Mouse (Mus musculus) heart, embryonic 16.5 days (tissue): Measurements from ENCODE around the gene Cux1. TPM values are rescaled to one million over a fixed set of nuclear protein-coding genes. Genes with fewer than 3 reads are reported as not detected.

Experiments
- ATAC-seq: fragments of 200-750 bp; cut with Nextera tagmentation; replicated peaks from 2 replicates; pipeline ENCODE4 v1.8.0; 2017; ENCODE audit warnings: moderate number of reproducible peaks; ENCODE audit not compliant: insufficient read depth, low FRiP score; ENCODE audit errors: extremely low read depth
- H3K27ac ChIP-seq: fragments of 300-500 bp; sonication (generic); 2 replicates; pipeline ENCODE4 v1.5.1; 2014; ENCODE audit warnings: mild to moderate bottlenecking, low read length, control low read depth, moderate library complexity
- H3K27me3 ChIP-seq: fragments of 300-500 bp; sonication (generic); 2 replicates; pipeline ENCODE4 v1.6.1; 2014; ENCODE audit warnings: low read length, mixed read lengths; ENCODE audit not compliant: control insufficient read depth, insufficient read depth
- H3K36me3 ChIP-seq: fragments of 300-500 bp; sonication (generic); 2 replicates; pipeline ENCODE4 v1.6.1; 2014; ENCODE audit not compliant: control insufficient read depth, insufficient read depth
- H3K4me1 ChIP-seq: fragments of 300-500 bp; sonication (generic); 2 replicates; pipeline ENCODE4 v1.6.1; 2014; ENCODE audit warnings: low read length, mixed read lengths; ENCODE audit not compliant: control insufficient read depth, insufficient read depth
- H3K4me2 ChIP-seq: fragments of 300-500 bp; sonication (generic); 2 replicates; pipeline ENCODE4 v1.6.1; 2014; ENCODE audit warnings: low read depth, mild to moderate bottlenecking, control low read depth, low read length
- H3K4me3 ChIP-seq: fragments of 300-500 bp; sonication (generic); 2 replicates; pipeline ENCODE4 v1.5.1; 2014; ENCODE audit warnings: mild to moderate bottlenecking, control low read depth, low read length
- H3K9ac ChIP-seq: fragments of 300-500 bp; sonication (generic); 2 replicates; pipeline ENCODE4 v1.6.1; 2014; ENCODE audit warnings: low read length, control low read depth
- H3K9me3 ChIP-seq: fragments of 300-500 bp; sonication (generic); replicated peaks from 2 replicates; pipeline ENCODE4 v1.6.1; 2016; ENCODE audit warnings: low read length; ENCODE audit not compliant: control insufficient read depth
- whole genome bisulfite sequencing: fragments of 180-500 bp; shearing (Covaris S2); extraction: QIAGEN DNeasy Blood & Tissue Kit; methylation state at CpG from one replicate; pipeline ENCODE4 v1.1.7; 2014; 5-methylcytosine and 5-hydroxymethylcytosine counted together
- polyA plus RNA-seq: library from polyadenylated mRNA; unstranded; fragments of >200 nt; fragmentation: Nextera tagmentation; extraction: Ambion mirVana; gene quantifications from 2 replicates; pipeline ENCODE4 v1.2.1, GENCODE M21; 2015

Cux1 gene
- polyA plus RNA-seq, 1 experiment from 2014 or later = 89.0 TPM

DNA sequence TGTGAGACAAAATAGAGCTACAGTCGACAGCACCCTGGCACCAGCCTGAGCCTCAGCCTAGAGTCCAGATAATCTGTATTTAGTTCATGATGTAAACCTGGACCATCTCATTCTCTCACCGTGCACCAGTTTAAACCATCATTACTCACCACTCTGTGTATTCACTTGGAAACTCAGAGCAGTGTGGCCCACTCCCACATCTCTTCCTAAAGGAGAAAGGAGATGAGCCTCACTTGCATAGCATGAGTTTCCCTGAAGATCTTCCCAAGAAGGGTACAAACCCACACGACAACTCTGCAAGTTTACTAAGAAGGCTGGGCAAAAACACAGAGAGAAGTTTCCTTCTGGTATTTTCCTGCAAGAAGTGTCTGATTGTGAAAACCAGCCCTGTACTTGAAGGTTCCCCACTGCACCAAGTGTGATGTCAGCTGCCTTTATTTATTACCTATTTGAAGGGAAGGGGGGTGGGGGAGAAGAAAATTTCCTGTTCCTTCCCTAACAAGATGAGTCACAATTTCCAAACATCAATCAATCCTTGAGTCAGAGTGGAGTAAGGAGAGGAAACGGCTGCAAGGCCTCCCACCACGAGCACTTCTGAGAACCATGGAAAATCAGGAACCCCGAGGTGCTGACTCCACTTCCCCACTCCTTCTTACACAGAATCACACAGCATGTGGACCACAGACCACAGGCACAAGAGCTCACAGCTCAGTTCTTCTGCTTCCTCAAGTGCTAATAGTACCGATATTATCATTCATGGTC is 109.0 kb downstream of the Cux1 start:
- H3K27me3 ChIP-seq = no peaks in the 10 kb centered on the region
- ATAC-seq = no peak
- H3K4me3 ChIP-seq = no peak overlapping the region
- peak overlapping the region; percentile 40; the same call in 1 of the 2 replicates for H3K9ac ChIP-seq
- H3K4me1 ChIP-seq = peaks cover 62% of the 10 kb centered on the region
- no peak overlapping the region for H3K4me2 ChIP-seq
- peak overlapping the region; percentile 77 for H3K27ac ChIP-seq
- peaks cover 2% of the 10 kb centered on the region; the same call in 1 of the 2 replicates for H3K36me3 ChIP-seq
- no peaks in the 10 kb centered on the region for H3K9me3 ChIP-seq
- 30% methylated on average over 7 of the region's 7 CpGs for WGBS

DNA sequence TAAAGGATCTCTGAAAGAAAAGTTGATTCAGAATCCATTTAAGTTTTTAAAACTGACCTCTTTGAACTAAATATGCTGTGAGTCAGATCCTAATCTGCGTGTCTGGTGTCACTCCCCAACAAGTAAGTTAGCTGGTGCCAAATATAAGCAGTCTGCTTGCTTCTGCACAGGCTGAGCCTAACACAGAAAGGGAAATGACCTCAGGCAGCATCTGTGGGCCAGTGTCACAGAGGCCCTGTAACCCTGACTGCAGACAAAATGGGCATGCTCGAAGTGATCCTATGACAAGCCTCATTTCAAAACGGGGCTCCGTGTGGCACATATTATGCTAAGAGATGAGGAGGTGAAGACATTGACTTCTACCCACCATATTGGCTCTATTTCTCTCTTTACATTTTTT is 110.9 kb downstream of the Cux1 start:
- Histone ChIP-seq H3K9ac (no peak overlapping the region), H3K9me3 (no peaks in the 10 kb centered on the region), H3K4me3 (no peak overlapping the region), H3K36me3 (peaks cover 2% of the 10 kb centered on the region; the same call in 1 of the 2 replicates), H3K27ac (no peak overlapping the region), H3K4me1 (peaks cover 45% of the 10 kb centered on the region), H3K27me3 (no peaks in the 10 kb centered on the region), H3K4me2 (no peak overlapping the region)
- no peak for ATAC-seq
- 55% methylated on average over 4 of the region's 4 CpGs for WGBS

DNA sequence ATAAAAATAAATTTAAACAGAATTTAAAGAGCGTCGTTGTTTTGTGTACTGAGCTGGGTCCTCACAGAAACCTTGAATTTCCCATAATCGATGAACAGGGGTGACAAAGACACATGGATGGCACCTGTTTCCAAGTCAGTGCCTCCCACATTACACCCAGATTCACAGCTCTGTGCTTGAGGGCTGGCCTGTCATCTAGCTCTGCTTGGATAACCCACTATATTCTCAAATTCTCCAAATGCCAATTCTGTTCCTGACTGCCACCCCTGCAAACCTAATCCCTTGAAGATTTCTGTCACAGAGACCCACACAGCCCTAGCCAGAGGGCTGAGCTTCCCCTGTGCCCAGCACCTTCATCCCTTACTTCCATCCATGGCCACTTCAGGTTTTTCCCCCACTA is 114.6 kb downstream of the Cux1 start:
- Histone ChIP-seq H3K9me3 (no peaks in the 10 kb centered on the region), H3K4me3 (no peak overlapping the region), H3K9ac (no peak overlapping the region), H3K27me3 (no peaks in the 10 kb centered on the region), H3K27ac (no peak overlapping the region), H3K4me1 (peaks cover 14% of the 10 kb centered on the region), H3K4me2 (no peak overlapping the region), H3K36me3 (no peaks in the 10 kb centered on the region)
- 94% methylated on average over 3 of the region's 3 CpGs for WGBS
- no peak for ATAC-seq

DNA sequence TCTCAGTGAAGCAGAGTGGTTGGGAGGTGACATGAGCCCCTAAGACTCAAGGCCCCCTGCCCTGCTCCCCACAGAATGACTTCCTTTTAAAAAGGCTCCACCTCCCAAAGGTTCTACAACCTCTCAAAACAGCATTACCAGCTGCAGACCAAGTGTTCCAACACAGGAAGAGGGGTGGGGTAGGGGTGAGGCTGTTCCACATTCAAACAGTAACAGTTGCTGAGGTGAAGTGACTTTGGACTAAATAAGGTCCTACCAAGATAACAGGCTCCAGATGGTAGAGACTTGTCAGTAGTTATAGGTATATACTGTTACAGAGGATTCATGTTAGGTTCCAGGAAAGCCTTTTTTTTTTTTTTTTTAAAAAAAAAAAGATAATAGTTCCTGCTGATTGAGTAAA is 117.5 kb downstream of the Cux1 start:
- Histone ChIP-seq H3K4me2 (no peak overlapping the region), H3K4me1 (peaks cover 14% of the 10 kb centered on the region), H3K36me3 (no peaks in the 10 kb centered on the region), H3K9ac (no peak overlapping the region), H3K9me3 (no peaks in the 10 kb centered on the region), H3K4me3 (no peak overlapping the region), H3K27ac (no peak overlapping the region; the same call in 1 of the 2 replicates), H3K27me3 (no peaks in the 10 kb centered on the region)
- ATAC-seq = peak; percentile 33

DNA sequence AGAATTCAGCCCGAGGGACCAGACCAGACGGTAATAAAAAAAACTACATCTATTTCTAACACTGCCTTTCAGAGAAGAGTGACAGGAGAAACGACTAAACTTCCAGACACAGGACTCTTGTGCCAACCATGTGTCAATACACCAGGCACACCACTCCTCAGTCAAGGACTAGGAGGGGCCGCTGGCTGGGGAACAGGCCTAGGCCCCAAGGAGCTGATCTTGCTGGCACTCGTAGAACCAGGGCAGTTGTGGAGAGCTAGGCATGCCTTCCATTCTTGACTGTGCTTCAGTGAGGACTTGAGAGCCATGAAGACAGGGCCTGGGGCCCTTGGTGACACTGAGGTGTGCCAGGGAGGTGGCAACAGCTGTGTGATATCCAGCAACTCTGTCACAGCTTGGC is 121.3 kb downstream of the Cux1 start:
- Histone ChIP-seq H3K9me3 (no peaks in the 10 kb centered on the region), H3K9ac (no peak overlapping the region), H3K4me2 (no peak overlapping the region), H3K4me3 (no peak overlapping the region), H3K4me1 (peaks cover 28% of the 10 kb centered on the region), H3K27ac (peak overlapping the region; percentile 81), H3K36me3 (no peaks in the 10 kb centered on the region), H3K27me3 (no peaks in the 10 kb centered on the region)
- 38% methylated on average over 5 of the region's 5 CpGs for WGBS
- ATAC-seq = peak; percentile 58

DNA sequence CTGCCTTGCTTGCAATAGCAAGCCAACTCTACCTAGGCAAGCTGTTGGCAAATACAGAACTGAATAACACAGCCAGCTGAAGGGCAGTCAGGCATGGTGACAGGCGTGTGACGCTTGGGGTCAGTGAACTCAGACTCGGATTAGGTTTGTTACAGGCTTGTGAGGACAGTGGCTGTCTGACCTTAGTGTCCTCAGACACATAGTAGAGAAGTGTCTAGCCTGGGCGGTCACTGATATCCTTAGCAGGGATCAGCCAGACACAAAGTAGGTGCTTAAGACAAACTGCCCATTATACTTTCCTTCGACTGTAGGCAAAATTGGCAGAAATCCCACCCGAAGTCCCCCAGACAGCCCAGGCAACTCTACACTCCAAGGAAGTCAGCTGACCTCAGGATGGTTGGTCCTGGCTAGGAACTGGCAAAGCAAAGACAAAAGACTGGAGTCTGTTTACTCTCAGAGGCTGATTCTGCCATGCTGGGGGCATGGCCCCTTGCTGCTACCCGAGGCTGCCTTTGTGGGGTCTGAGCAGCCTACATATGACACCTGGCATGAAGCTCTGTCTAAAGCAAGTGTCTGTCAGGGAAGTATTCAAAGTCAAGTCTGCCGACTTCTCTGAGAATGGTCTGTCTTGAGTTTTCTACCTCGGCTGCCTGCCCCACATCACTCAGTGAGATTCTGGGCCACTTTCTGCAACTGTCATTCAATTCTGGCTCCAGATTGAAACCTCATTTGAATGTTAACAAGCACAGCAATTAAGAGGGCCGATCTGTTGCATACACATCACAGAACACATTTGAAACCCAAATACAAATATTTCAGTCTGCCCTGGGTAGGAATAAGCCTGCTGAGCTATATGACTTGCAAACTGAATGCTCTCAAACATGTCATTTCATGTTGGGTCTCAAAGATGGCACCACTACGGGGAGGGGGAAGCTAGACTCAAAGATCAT is 124.8 kb downstream of the Cux1 start:
- peak; percentile 50 for ATAC-seq
- Histone ChIP-seq H3K4me3 (no peak overlapping the region), H3K9ac (no peak overlapping the region), H3K27ac (peak overlapping the region; percentile 58; the same call in 1 of the 2 replicates), H3K27me3 (no peaks in the 10 kb centered on the region), H3K4me2 (no peak overlapping the region), H3K4me1 (peaks cover 36% of the 10 kb centered on the region), H3K9me3 (no peaks in the 10 kb centered on the region), H3K36me3 (no peaks in the 10 kb centered on the region)
- WGBS = 47% methylated on average over 11 of the region's 11 CpGs

DNA sequence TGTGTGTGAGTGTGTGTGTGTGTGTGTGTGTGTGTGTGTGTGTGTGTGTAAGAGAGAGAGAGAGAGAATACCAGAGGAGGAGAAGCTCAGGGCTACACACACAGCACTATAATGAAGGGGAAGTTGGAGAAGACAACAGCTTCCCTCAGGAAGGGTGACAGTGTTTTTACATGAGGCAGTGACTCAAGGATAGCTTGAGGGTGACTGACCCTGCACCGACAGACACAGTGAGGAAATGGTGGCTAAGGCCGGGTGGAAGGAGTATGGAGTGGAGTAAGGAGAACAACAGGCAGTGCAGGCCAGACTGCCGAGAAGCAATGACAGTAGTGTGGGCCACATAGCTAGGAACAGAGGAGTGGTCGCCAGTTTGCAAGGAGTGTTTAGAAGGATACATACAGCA is 137.6 kb downstream of the Cux1 start:
- ATAC-seq = no peak
- H3K4me2 ChIP-seq = no peak overlapping the region
- H3K36me3 ChIP-seq = no peaks in the 10 kb centered on the region
- H3K9me3 ChIP-seq = no peaks in the 10 kb centered on the region
- no peak overlapping the region for H3K4me3 ChIP-seq
- H3K9ac ChIP-seq = no peak overlapping the region
- peaks cover 31% of the 10 kb centered on the region for H3K4me1 ChIP-seq
- peak overlapping the region; percentile 30; the same call in 1 of the 2 replicates for H3K27ac ChIP-seq
- WGBS = 71% methylated on average over 4 of the region's 4 CpGs
- H3K27me3 ChIP-seq = no peaks in the 10 kb centered on the region

DNA sequence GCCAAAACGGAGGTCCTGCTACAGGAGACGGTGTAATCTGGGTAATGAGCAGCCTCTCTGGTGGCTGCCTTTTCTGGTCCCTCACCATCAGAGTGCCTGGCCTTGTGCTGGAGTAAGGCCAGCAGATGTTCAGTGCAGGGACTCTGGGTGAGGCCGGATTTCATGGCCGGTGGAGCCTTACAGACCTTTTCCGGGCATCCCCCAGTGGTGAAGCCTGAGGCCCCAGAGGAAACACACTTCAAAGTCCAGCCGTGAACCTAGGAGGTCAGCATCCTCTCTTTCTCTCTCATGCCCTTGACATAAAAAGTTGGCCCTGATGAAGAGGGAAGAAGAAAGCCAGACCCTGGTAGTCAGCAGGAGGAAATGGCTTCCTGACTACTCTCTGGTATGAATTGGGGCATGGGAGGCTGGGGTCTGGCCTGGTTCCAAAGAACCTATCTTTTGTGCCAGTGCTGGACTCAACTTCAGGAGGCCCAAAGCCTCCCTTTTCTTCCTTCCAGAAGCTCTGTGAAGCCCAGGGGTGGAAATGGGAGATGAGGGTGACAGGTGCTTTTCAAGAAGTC is 138.7 kb downstream of the Cux1 start:
- peak overlapping the region; percentile 58 for H3K4me2 ChIP-seq
- no peaks in the 10 kb centered on the region for H3K9me3 ChIP-seq
- H3K36me3 ChIP-seq = no peaks in the 10 kb centered on the region
- peaks cover 31% of the 10 kb centered on the region for H3K4me1 ChIP-seq
- no peak overlapping the region for H3K4me3 ChIP-seq
- no peaks in the 10 kb centered on the region for H3K27me3 ChIP-seq
- ATAC-seq = peak; percentile 43
- H3K27ac ChIP-seq = peak overlapping the region; percentile 97
- WGBS = 13% methylated on average over 6 of the region's 6 CpGs
- H3K9ac ChIP-seq = peak overlapping the region; percentile 64
